Mouse (Mus musculus) midbrain, postnatal 0 days (tissue): Measurements from ENCODE around the gene Chd1. TPM values are rescaled to one million over a fixed set of nuclear protein-coding genes. Genes with fewer than 3 reads are reported as not detected.
"Not testable (repeated sequence)": the region's sequence is repeated elsewhere in the genome, so short reads cannot be mapped to it uniquely, and the experiment has no call there.

Source experiments
- ATAC-seq: fragments of 200-750 bp; cut with Nextera tagmentation; 2 replicates; pipeline ENCODE4 v1.8.0; 2017; ENCODE audit warnings: moderate number of reproducible peaks, mild to moderate bottlenecking, moderate TSS enrichment, moderate library complexity; ENCODE audit not compliant: low FRiP score
- DNase-seq: peaks from one replicate; pipeline ENCODE4 v3.0.0-alpha.2; 2015; ENCODE audit warnings: low spot score
- H3K27ac ChIP-seq: fragments of 300-500 bp; sonication (generic); 2 replicates; pipeline ENCODE4 v1.5.1; 2014; ENCODE audit warnings: low read depth, mild to moderate bottlenecking, low read length, mixed read lengths
- H3K27me3 ChIP-seq: fragments of 300-500 bp; sonication (generic); 2 replicates; pipeline ENCODE4 v1.6.1; 2014; ENCODE audit warnings: low read length, control low read depth, mixed read lengths; ENCODE audit not compliant: insufficient read depth
- H3K36me3 ChIP-seq: fragments of 300-500 bp; sonication (generic); 2 replicates; pipeline ENCODE4 v1.6.1; 2014; ENCODE audit warnings: low read length, control low read depth, mixed read lengths; ENCODE audit not compliant: insufficient read depth
- H3K4me1 ChIP-seq: fragments of 300-500 bp; sonication (generic); 2 replicates; pipeline ENCODE4 v1.6.1; 2014; ENCODE audit warnings: mild to moderate bottlenecking, control low read depth, antibody characterized with exemption, low read length, mixed read lengths; ENCODE audit not compliant: insufficient read depth
- H3K4me2 ChIP-seq: fragments of 300-500 bp; sonication (generic); 2 replicates; pipeline ENCODE4 v1.6.1; 2014; ENCODE audit warnings: low read depth, mild to moderate bottlenecking, low read length, mixed read lengths; ENCODE audit not compliant: poor library complexity, severe bottlenecking
- H3K4me3 ChIP-seq: fragments of 300-500 bp; sonication (generic); 2 replicates; pipeline ENCODE4 v1.5.1; 2014; ENCODE audit warnings: low read depth, mild to moderate bottlenecking, low read length, moderate library complexity
- H3K9ac ChIP-seq: fragments of 300-500 bp; sonication (generic); replicated peaks from 2 replicates; pipeline ENCODE4 v1.6.1; 2014; ENCODE audit warnings: mild to moderate bottlenecking, low read length, moderate library complexity, mixed read lengths; ENCODE audit not compliant: poor library complexity, severe bottlenecking
- H3K9me3 ChIP-seq: fragments of 300-500 bp; sonication (generic); 2 replicates; pipeline ENCODE4 v1.6.1; 2016; ENCODE audit warnings: low read length, control low read depth
- CTCF ChIP-seq: IDR thresholded peaks from 2 replicates; pipeline ENCODE4 v1.5.1; 2016; ENCODE audit warnings: antibody characterized with exemption, mild to moderate bottlenecking
- WGBS: fragments of 180-500 bp; shearing (Covaris S2); extraction: QIAGEN DNeasy Blood & Tissue Kit; methylation state at CpG from one replicate; pipeline ENCODE4 v1.1.7; 2014; 5-methylcytosine and 5-hydroxymethylcytosine counted together
- polyA plus RNA-seq: library from polyadenylated mRNA; unstranded; fragments of >200 nt; fragmentation: Nextera tagmentation; extraction: Ambion mirVana; gene quantifications from 2 replicates; pipeline ENCODE4 v1.2.1, GENCODE M21; 2015
- total RNA-seq: library from RNA; depleted of rRNA; stranded (reverse); fragments of >200 nt; gene quantifications from 2 replicates; pipeline ENCODE4 v1.2.3, GENCODE M21; 2014

Gene Chd1
- total and polyA plus RNA-seq, 2 experiments from 2014 or later, result 12.9 to 13.1 TPM

DNA sequence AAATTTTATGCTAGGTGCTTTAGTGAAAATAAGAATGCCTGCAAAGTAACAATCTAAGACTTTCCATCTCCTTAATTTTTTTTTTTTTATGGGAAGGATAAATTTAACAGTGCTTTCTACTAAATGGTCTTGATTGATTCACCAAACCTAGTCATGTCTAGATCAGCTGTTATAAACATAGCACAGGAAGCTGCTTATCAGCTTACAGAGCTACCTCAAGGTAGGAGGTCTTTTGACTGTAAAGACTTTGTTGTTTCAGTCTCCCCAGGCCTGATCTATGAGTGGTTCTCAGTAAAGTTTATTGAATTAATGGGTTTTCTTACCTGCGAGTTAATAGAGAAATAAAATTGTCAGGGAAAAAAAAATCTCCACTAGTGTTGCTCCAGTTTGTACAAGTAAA lies 18.5 kb downstream of the Chd1 start:
- 88% methylated on average over 1 of the region's 1 CpGs for WGBS
- no peak for ATAC-seq
- no peaks in the 10 kb centered on the region for H3K9me3 ChIP-seq

GRCm38 (mm10) chr17:15723866-15724475 lies 19.2 kb downstream of the Chd1 start:
- WGBS, result 96% methylated on average over 2 of the region's 5 CpGs
- not testable (repeated sequence) for ATAC-seq, H3K27me3 ChIP-seq, H3K27ac ChIP-seq, H3K4me1 ChIP-seq, H3K4me2 ChIP-seq, H3K4me3 ChIP-seq, H3K9me3 ChIP-seq, H3K9ac ChIP-seq
- DNase-seq, result peak; percentile 72
- H3K36me3 ChIP-seq, result peaks cover 23% of the 10 kb centered on the region
- TF ChIP-seq CTCF, result peak; percentile 64

More for the DNA sequence above, 18.5 kb downstream of the Chd1 start:
- H3K4me2 ChIP-seq, result no peak overlapping the region
- no peak for DNase-seq
- no peaks in the 10 kb centered on the region for H3K4me1 ChIP-seq
- H3K4me3 ChIP-seq, result no peak overlapping the region
- no peak overlapping the region for H3K9ac ChIP-seq
- peaks cover 23% of the 10 kb centered on the region for H3K36me3 ChIP-seq
- no peak overlapping the region for H3K27ac ChIP-seq
- no peaks in the 10 kb centered on the region for H3K27me3 ChIP-seq
- TF ChIP-seq CTCF, result no peak

DNA sequence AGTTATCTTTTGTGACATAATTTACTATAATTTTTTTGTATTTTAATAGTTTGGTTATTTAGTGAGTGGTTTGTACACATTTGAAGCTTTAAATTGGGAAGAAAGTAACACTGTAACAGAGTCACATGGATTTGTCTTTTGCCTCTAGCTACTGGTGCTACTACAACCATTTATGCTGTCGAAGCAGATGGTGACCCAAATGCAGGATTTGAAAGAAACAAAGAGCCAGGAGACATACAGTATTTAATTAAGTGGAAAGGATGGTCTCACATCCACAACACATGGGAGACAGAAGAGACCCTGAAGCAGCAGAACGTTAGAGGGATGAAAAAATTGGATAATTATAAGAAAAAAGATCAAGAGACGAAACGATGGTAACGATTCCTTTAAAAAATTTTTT lies 26.9 kb downstream of the Chd1 start:
- DNase-seq (no peak), ATAC-seq (no peak)
- no peak overlapping the region for H3K4me2 ChIP-seq
- H3K4me1 ChIP-seq, result no peaks in the 10 kb centered on the region
- H3K27ac ChIP-seq, result no peak overlapping the region
- WGBS, result 83% methylated on average over 5 of the region's 5 CpGs
- peaks cover 34% of the 10 kb centered on the region for H3K36me3 ChIP-seq
- no peak overlapping the region for H3K4me3 ChIP-seq
- H3K9ac ChIP-seq, result no peak overlapping the region
- H3K27me3 ChIP-seq, result no peaks in the 10 kb centered on the region
- H3K9me3 ChIP-seq, result no peaks in the 10 kb centered on the region
- no peak for TF ChIP-seq CTCF

DNA sequence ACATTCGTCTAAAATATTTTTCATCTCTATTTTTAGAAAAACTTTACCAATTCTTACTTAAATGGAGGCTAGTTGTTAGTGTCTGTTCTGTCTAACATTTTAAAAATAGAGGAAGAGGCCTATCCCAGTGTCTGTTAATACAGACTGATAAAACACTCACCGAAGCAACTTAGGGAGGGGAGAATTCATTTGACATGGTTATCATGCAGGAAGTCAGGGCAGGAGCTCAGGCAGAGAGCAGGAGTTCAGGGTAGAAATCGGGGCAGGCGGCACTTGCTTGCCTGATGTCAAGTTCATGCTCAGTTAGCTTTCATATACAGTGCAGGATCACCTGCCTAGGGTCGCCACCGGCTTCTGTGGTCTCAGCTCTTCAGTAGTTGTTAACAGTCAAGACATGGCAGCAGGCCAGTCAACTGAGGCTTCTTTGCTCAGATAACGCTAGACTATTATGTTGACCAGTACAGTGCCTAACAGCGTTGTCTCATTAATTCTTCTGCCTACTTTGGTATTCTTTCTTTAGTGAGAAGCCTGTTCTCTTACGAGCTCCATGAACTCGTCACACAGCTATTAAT lies 32.7 kb downstream of the Chd1 start:
- no peak for TF ChIP-seq CTCF
- 91% methylated on average over 10 of the region's 10 CpGs for WGBS
- no peak for DNase-seq
- no peak for ATAC-seq
- Histone ChIP-seq H3K9ac (no peak overlapping the region), H3K4me3 (no peak overlapping the region), H3K27me3 (no peaks in the 10 kb centered on the region), H3K9me3 (no peaks in the 10 kb centered on the region), H3K4me1 (no peaks in the 10 kb centered on the region), H3K4me2 (no peak overlapping the region), H3K27ac (no peak overlapping the region), H3K36me3 (peaks cover 27% of the 10 kb centered on the region)

GRCm38 (mm10) chr17:15741836-15742235 lies 37.1 kb downstream of the Chd1 start:
- Histone ChIP-seq H3K4me3 (no peak overlapping the region), H3K36me3 (peaks cover 25% of the 10 kb centered on the region)
- 90% methylated on average over 8 of the region's 8 CpGs for whole genome bisulfite sequencing

DNA sequence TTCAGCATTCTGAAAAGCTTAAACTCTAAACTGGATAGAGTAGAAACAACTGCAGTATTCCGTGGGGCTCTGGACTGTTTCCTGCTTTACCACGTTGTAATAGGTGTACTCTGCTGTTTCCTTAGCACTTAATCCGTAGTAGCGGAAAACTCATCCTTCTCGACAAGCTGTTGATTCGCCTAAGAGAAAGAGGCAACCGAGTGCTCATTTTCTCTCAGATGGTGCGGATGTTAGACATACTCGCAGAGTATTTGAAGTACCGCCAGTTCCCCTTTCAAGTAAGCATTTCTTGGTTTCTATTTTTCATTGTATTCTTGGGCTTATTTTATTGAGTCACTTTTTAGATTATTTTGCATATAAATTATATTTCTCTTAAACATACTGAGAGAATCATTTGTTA lies 38.2 kb downstream of the Chd1 start:
- Histone ChIP-seq H3K27me3 (no peaks in the 10 kb centered on the region), H3K36me3 (peaks cover 21% of the 10 kb centered on the region), H3K9me3 (no peaks in the 10 kb centered on the region), H3K9ac (no peak overlapping the region), H3K27ac (no peak overlapping the region), H3K4me1 (no peaks in the 10 kb centered on the region), H3K4me3 (no peak overlapping the region), H3K4me2 (no peak overlapping the region)
- no peak for TF ChIP-seq CTCF
- no peak for ATAC-seq
- DNase-seq, result no peak
- WGBS, result 92% methylated on average over 10 of the region's 10 CpGs

More at GRCm38 (mm10) chr17:15741836-15742235, 37.1 kb downstream of the Chd1 start:
- no peak for TF ChIP-seq CTCF
- Histone ChIP-seq H3K27me3 (no peaks in the 10 kb centered on the region), H3K4me1 (no peaks in the 10 kb centered on the region), H3K27ac (no peak overlapping the region), H3K9ac (no peak overlapping the region), H3K4me2 (no peak overlapping the region), H3K9me3 (no peaks in the 10 kb centered on the region)
- ATAC-seq, result no peak
- no peak for DNase-seq
